Mouse (Mus musculus) intestine, embryonic 15.5 days (tissue): ENCODE data around the gene Nepro. TPM values are rescaled to one million over a fixed set of nuclear protein-coding genes. Genes with fewer than 3 reads are reported as not detected.
A peak's percentile ranks its signal among the peaks of the same experiment; 100 is the strongest.

Experiments used
- ATAC-seq: fragments of 200-750 bp; cut with Nextera tagmentation; 2 replicates; pipeline ENCODE4 v1.8.0; 2017; ENCODE audit warnings: moderate TSS enrichment, moderate library complexity
- H3K27ac ChIP-seq: fragments of 300-500 bp; sonication (generic); 2 replicates; pipeline ENCODE4 v1.5.1; 2015; ENCODE audit warnings: mild to moderate bottlenecking, inconsistent platforms
- H3K27me3 ChIP-seq: fragments of 300-500 bp; sonication (generic); replicated peaks from 2 replicates; pipeline ENCODE4 v1.6.1; 2015; ENCODE audit warnings: inconsistent platforms
- H3K36me3 ChIP-seq: fragments of 300-500 bp; sonication (generic); 2 replicates; pipeline ENCODE4 v1.6.1; 2015; ENCODE audit warnings: inconsistent platforms
- H3K4me1 ChIP-seq: fragments of 300-500 bp; sonication (generic); replicated peaks from 2 replicates; pipeline ENCODE4 v1.6.1; 2015; ENCODE audit warnings: inconsistent platforms
- H3K4me2 ChIP-seq: fragments of 300-500 bp; sonication (generic); replicated peaks from 2 replicates; pipeline ENCODE4 v1.6.1; 2015; ENCODE audit warnings: mild to moderate bottlenecking, inconsistent platforms
- H3K4me3 ChIP-seq: fragments of 300-500 bp; sonication (generic); replicated peaks from 2 replicates; pipeline ENCODE4 v1.5.1; 2015; ENCODE audit warnings: inconsistent platforms
- H3K9ac ChIP-seq: fragments of 300-500 bp; sonication (generic); 2 replicates; pipeline ENCODE4 v1.6.1; 2015; ENCODE audit warnings: inconsistent platforms
- H3K9me3 ChIP-seq: fragments of 300-500 bp; sonication (generic); 2 replicates; pipeline ENCODE4 v1.6.1; 2016; ENCODE audit warnings: inconsistent platforms
- WGBS: fragments of 180-500 bp; shearing (Covaris S2); methylation state at CpG from one replicate; pipeline ENCODE4 v1.1.7; 2015; 5-methylcytosine and 5-hydroxymethylcytosine counted together
- polyA plus RNA-seq: library from polyadenylated mRNA; unstranded; fragments of >200 nt; fragmentation: Nextera tagmentation; extraction: Ambion mirVana; gene quantifications from 2 replicates; pipeline ENCODE4 v1.2.1, GENCODE M21; 2015

Nepro gene
- polyA plus RNA-seq, 1 experiment from 2014 or later = 7.6 TPM

- H3K36me3 ChIP-seq = no peaks in the 10 kb centered on the region
- H3K27ac ChIP-seq = peak overlapping the region; percentile 11; the same call in 1 of the 2 replicates
- no peak for ATAC-seq
- H3K9ac ChIP-seq = no peak overlapping the region
- whole genome bisulfite sequencing = 67% methylated on average over 2 of the region's 2 CpGs
- no peak overlapping the region for H3K4me3 ChIP-seq
- H3K4me2 ChIP-seq = no peak overlapping the region
- 0 out of 2 replicates have a peak, but pooled peaks cover 11% of the 10 kb centered on the region for H3K4me1 ChIP-seq
- H3K9me3 ChIP-seq = no peaks in the 10 kb centered on the region
- no peaks in the 10 kb centered on the region for H3K27me3 ChIP-seq
These were observed 33.0 kb upstream of the Nepro start for GRCm38 (mm10) chr16:44691066-44691465.

- no peaks in the 10 kb centered on the region for H3K9me3 ChIP-seq
- H3K9ac ChIP-seq = no peak overlapping the region
- 48% methylated on average over 17 of the region's 17 CpGs for WGBS
- no peak overlapping the region for H3K4me3 ChIP-seq
- H3K36me3 ChIP-seq = no peaks in the 10 kb centered on the region
- 0 out of 2 replicates have a peak, but pooled peaks cover 16% of the 10 kb centered on the region for H3K4me1 ChIP-seq
- H3K27me3 ChIP-seq = no peaks in the 10 kb centered on the region
- H3K4me2 ChIP-seq = peak overlapping the region; percentile 17; the same call in 1 of the 2 replicates
- ATAC-seq = 0 out of 2 replicates have a peak, but pooled peaks have one; percentile 14
- H3K27ac ChIP-seq = peak overlapping the region; percentile 11; the same call in 1 of the 2 replicates
These were observed 32.5 kb upstream of the Nepro start for GRCm38 (mm10) chr16:44691561-44692141.

- Histone ChIP-seq H3K36me3 (no peaks in the 10 kb centered on the region), H3K27me3 (no peaks in the 10 kb centered on the region), H3K27ac (no peak overlapping the region), H3K9me3 (no peaks in the 10 kb centered on the region), H3K4me1 (0 out of 2 replicates have a peak, but pooled peaks cover 18% of the 10 kb centered on the region), H3K4me3 (no peak overlapping the region), H3K9ac (no peak overlapping the region), H3K4me2 (no peak overlapping the region)
- no peak for ATAC-seq
- WGBS = 89% methylated on average over 1 of the region's 1 CpGs
These were observed 31.6 kb upstream of the Nepro start for GRCm38 (mm10) chr16:44692541-44692940.

GRCm38 (mm10) chr16:44693695-44694094, 30.4 kb upstream of the Nepro start:
- ATAC-seq = no peak
- Histone ChIP-seq H3K27ac (no peak overlapping the region), H3K4me1 (0 out of 2 replicates have a peak, but pooled peaks cover 16% of the 10 kb centered on the region), H3K36me3 (no peaks in the 10 kb centered on the region), H3K4me3 (no peak overlapping the region), H3K9ac (no peak overlapping the region), H3K9me3 (no peaks in the 10 kb centered on the region), H3K4me2 (no peak overlapping the region), H3K27me3 (no peaks in the 10 kb centered on the region)
- WGBS = 70% methylated on average over 6 of the region's 6 CpGs

- Histone ChIP-seq H3K27ac (peak overlapping the region; percentile 69), H3K4me3 (no peak overlapping the region)
These were observed 28.8 kb upstream of the Nepro start for GRCm38 (mm10) chr16:44695214-44695858.

GRCm38 (mm10) chr16:44695859-44696620, 28.1 kb upstream of the Nepro start:
- no peak overlapping the region for H3K4me2 ChIP-seq
- H3K27ac ChIP-seq = peak overlapping the region; percentile 69
- ATAC-seq = peak; percentile 79
- 0 out of 2 replicates have a peak, but pooled peaks cover 16% of the 10 kb centered on the region for H3K4me1 ChIP-seq
- no peaks in the 10 kb centered on the region for H3K36me3 ChIP-seq
- 31% methylated on average over 12 of the region's 12 CpGs for WGBS
- H3K27me3 ChIP-seq = no peaks in the 10 kb centered on the region
- no peak overlapping the region for H3K9ac ChIP-seq
- H3K9me3 ChIP-seq = no peaks in the 10 kb centered on the region
- H3K4me3 ChIP-seq = no peak overlapping the region

More at GRCm38 (mm10) chr16:44695214-44695858, 28.8 kb upstream of the Nepro start:
- peak; percentile 35 for ATAC-seq
- H3K36me3 ChIP-seq = no peaks in the 10 kb centered on the region
- no peaks in the 10 kb centered on the region for H3K27me3 ChIP-seq
- H3K4me1 ChIP-seq = 0 out of 2 replicates have a peak, but pooled peaks cover 16% of the 10 kb centered on the region
- no peaks in the 10 kb centered on the region for H3K9me3 ChIP-seq
- 50% methylated on average over 8 of the region's 8 CpGs for WGBS
- H3K9ac ChIP-seq = no peak overlapping the region
- no peak overlapping the region for H3K4me2 ChIP-seq

GRCm38 (mm10) chr16:44697473-44698205, 26.5 kb upstream of the Nepro start:
- peak; percentile 65 for ATAC-seq
- no peak overlapping the region for H3K4me2 ChIP-seq
- peak overlapping the region; percentile 54; the same call in 1 of the 2 replicates for H3K27ac ChIP-seq
- H3K4me1 ChIP-seq = 0 out of 2 replicates have a peak, but pooled peaks cover 16% of the 10 kb centered on the region
- WGBS = 58% methylated on average over 5 of the region's 5 CpGs
- no peak overlapping the region for H3K9ac ChIP-seq
- no peaks in the 10 kb centered on the region for H3K9me3 ChIP-seq
- no peaks in the 10 kb centered on the region for H3K27me3 ChIP-seq
- H3K36me3 ChIP-seq = no peaks in the 10 kb centered on the region
- H3K4me3 ChIP-seq = no peak overlapping the region

- no peak overlapping the region for H3K27ac ChIP-seq
- no peak for ATAC-seq
- peaks cover 18% of the 10 kb centered on the region for H3K4me1 ChIP-seq
- H3K27me3 ChIP-seq = no peaks in the 10 kb centered on the region
- H3K9me3 ChIP-seq = no peaks in the 10 kb centered on the region
- H3K9ac ChIP-seq = no peak overlapping the region
- no peak overlapping the region for H3K4me3 ChIP-seq
- WGBS = 84% methylated on average over 3 of the region's 3 CpGs
- no peaks in the 10 kb centered on the region for H3K36me3 ChIP-seq
- H3K4me2 ChIP-seq = no peak overlapping the region
These were observed 22.9 kb upstream of the Nepro start for GRCm38 (mm10) chr16:44701155-44701554.

GRCm38 (mm10) chr16:44702272-44702671, 21.8 kb upstream of the Nepro start:
- 66% methylated on average over 5 of the region's 5 CpGs for WGBS
- no peaks in the 10 kb centered on the region for H3K27me3 ChIP-seq
- no peaks in the 10 kb centered on the region for H3K36me3 ChIP-seq
- no peak overlapping the region for H3K9ac ChIP-seq
- H3K4me2 ChIP-seq = no peak overlapping the region
- peaks cover 2% of the 10 kb centered on the region; the same call in 1 of the 2 replicates for H3K9me3 ChIP-seq
- H3K4me3 ChIP-seq = no peak overlapping the region
- H3K4me1 ChIP-seq = peaks cover 12% of the 10 kb centered on the region
- ATAC-seq = no peak
- no peak overlapping the region for H3K27ac ChIP-seq

GRCm38 (mm10) chr16:44703458-44703857, 20.6 kb upstream of the Nepro start:
- no peaks in the 10 kb centered on the region for H3K27me3 ChIP-seq
- H3K9ac ChIP-seq = no peak overlapping the region
- WGBS = 36% methylated on average over 4 of the region's 4 CpGs
- H3K4me3 ChIP-seq = no peak overlapping the region
- H3K4me2 ChIP-seq = no peak overlapping the region
- H3K36me3 ChIP-seq = no peaks in the 10 kb centered on the region
- peaks cover 2% of the 10 kb centered on the region; the same call in 1 of the 2 replicates for H3K9me3 ChIP-seq
- peak overlapping the region; percentile 54 for H3K27ac ChIP-seq
- peak; percentile 49; the same call in 1 of the 2 replicates for ATAC-seq
- H3K4me1 ChIP-seq = peaks cover 7% of the 10 kb centered on the region

GRCm38 (mm10) chr16:44716305-44717140, 7.6 kb upstream of the Nepro start:
- Histone ChIP-seq H3K27ac (no peak overlapping the region), H3K4me1 (no peaks in the 10 kb centered on the region), H3K4me2 (no peak overlapping the region), H3K9ac (no peak overlapping the region), H3K9me3 (no peaks in the 10 kb centered on the region), H3K4me3 (no peak overlapping the region), H3K36me3 (peaks cover 5% of the 10 kb centered on the region; the same call in 1 of the 2 replicates), H3K27me3 (no peaks in the 10 kb centered on the region)
- WGBS = 39% methylated on average over 10 of the region's 10 CpGs
- peak; percentile 84 for ATAC-seq
